Mouse (Mus musculus) heart, postnatal 0 days (tissue): ENCODE results near the gene Rdm1. TPM values are rescaled to one million over a fixed set of nuclear protein-coding genes. Genes with fewer than 3 reads are reported as not detected.
A peak's percentile ranks its signal among the peaks of the same experiment; 100 is the strongest.

Source experiments
- ATAC-seq: fragments of 200-750 bp; cut with Nextera tagmentation; 2 replicates; pipeline ENCODE4 v1.8.0; 2017; ENCODE audit warnings: low read depth, moderate number of reproducible peaks, moderate library complexity; ENCODE audit not compliant: insufficient read depth
- DNase-seq: peaks from one replicate; pipeline ENCODE4 v3.0.0-alpha.2; 2016; ENCODE audit warnings: low spot score
- H3K27ac ChIP-seq: fragments of 300-500 bp; sonication (generic); 2 replicates; pipeline ENCODE4 v1.5.1; 2014; ENCODE audit warnings: low read depth, mild to moderate bottlenecking
- H3K27me3 ChIP-seq: fragments of 300-500 bp; sonication (generic); 2 replicates; pipeline ENCODE4 v1.6.1; 2014; ENCODE audit warnings: low read length, mixed read lengths; ENCODE audit not compliant: control insufficient read depth, insufficient read depth
- H3K36me3 ChIP-seq: fragments of 300-500 bp; sonication (generic); replicated peaks from 2 replicates; pipeline ENCODE4 v1.6.1; 2014; ENCODE audit warnings: low read length, mixed read lengths; ENCODE audit not compliant: control insufficient read depth, insufficient read depth
- H3K4me1 ChIP-seq: fragments of 300-500 bp; sonication (generic); 2 replicates; pipeline ENCODE4 v1.6.1; 2014; ENCODE audit warnings: antibody characterized with exemption; ENCODE audit not compliant: control insufficient read depth, insufficient read depth
- H3K4me2 ChIP-seq: fragments of 300-500 bp; sonication (generic); 2 replicates; pipeline ENCODE4 v1.6.1; 2014; ENCODE audit warnings: low read depth, mild to moderate bottlenecking, low read length, moderate library complexity
- H3K4me3 ChIP-seq: fragments of 300-500 bp; sonication (generic); 2 replicates; pipeline ENCODE4 v1.5.1; 2014; ENCODE audit warnings: low read depth, low read length
- H3K9ac ChIP-seq: fragments of 300-500 bp; sonication (generic); replicated peaks from 2 replicates; pipeline ENCODE4 v1.6.1; 2014; ENCODE audit warnings: low read depth, low read length, mixed read lengths
- H3K9me3 ChIP-seq: fragments of 300-500 bp; sonication (generic); replicated peaks from 2 replicates; pipeline ENCODE4 v1.6.1; 2016; ENCODE audit warnings: low read length; ENCODE audit not compliant: control insufficient read depth
- CTCF ChIP-seq: IDR thresholded peaks from 2 replicates; pipeline ENCODE4 v1.5.1; 2016; ENCODE audit warnings: antibody characterized with exemption, control low read depth, low read depth
- EP300 ChIP-seq: IDR thresholded peaks from 2 replicates; pipeline ENCODE4 v1.6.1; 2016; ENCODE audit warnings: antibody characterized with exemption, low read depth
- WGBS: fragments of 180-500 bp; shearing (Covaris S2); extraction: QIAGEN DNeasy Blood & Tissue Kit; methylation state at CpG from one replicate; pipeline ENCODE4 v1.1.7; 2014; 5-methylcytosine and 5-hydroxymethylcytosine counted together
- polyA plus RNA-seq: library from polyadenylated mRNA; unstranded; fragments of >200 nt; fragmentation: Nextera tagmentation; extraction: Ambion mirVana; gene quantifications from 2 replicates; pipeline ENCODE4 v1.2.1, GENCODE M21; 2015
- total RNA-seq: library from RNA; depleted of rRNA; stranded (reverse); fragments of >200 nt; gene quantifications from 2 replicates; pipeline ENCODE4 v1.2.3, GENCODE M21; 2014; ENCODE audit warnings: low replicate concordance

The Rdm1 gene
- total and polyA plus RNA-seq, 2 experiments from 2014 or later: 38.1 to 44.5 TPM

DNA sequence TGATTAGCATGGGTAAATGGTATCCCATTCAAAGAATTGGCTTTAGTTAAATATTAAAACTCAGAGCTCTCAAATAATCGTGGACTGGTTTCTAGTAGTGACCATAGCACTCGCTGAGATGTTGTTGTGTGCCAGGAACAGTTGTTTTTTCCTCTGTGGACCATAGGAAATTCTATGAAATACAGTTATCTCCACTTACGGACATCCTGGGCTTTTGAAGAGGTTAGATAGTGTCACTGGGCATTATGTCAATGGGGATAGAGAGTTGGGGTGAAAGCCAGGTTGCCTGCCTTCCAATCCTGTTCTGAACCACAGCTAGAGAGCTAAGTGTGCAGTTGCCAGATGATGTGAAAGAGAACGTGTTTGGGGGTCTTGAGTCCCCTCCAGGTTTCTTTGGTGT is 41.2 kb upstream of the Rdm1 start:
- Histone ChIP-seq H3K9ac (no peak overlapping the region), H3K27me3 (no peaks in the 10 kb centered on the region), H3K9me3 (no peaks in the 10 kb centered on the region), H3K4me1 (peaks cover 5% of the 10 kb centered on the region), H3K36me3 (peaks cover 12% of the 10 kb centered on the region), H3K4me3 (no peak overlapping the region), H3K4me2 (no peak overlapping the region), H3K27ac (no peak overlapping the region)
- no peak for ATAC-seq
- no peak for DNase-seq
- WGBS: 61% methylated on average over 4 of the region's 4 CpGs
- TF ChIP-seq CTCF: no peak
- no peak for TF ChIP-seq EP300

DNA sequence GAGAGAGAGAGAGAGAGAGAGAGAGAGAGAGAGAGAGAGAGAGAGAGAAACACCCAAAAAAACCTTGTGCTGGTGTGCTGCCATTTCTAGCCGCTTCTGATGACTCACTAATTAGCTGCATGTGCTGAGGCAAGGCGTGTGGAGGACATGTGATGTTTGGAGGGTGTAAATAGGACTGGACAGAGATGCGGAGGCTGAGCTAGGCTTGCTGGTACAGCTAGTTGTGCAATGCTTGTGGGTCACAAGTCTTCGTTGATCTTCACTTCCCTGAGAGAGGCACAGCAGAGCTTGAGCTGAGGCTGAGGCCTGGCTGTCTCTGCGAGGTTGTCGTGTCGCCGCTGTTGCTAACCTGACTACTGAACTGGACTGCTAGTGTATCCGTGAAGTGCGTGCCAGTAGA is 39.3 kb upstream of the Rdm1 start:
- TF ChIP-seq CTCF (no peak), EP300 (no peak)
- H3K4me1 ChIP-seq: peaks cover under 1% of the 10 kb centered on the region; the same call in 1 of the 2 replicates
- H3K4me3 ChIP-seq: no peak overlapping the region
- H3K4me2 ChIP-seq: no peak overlapping the region
- no peak overlapping the region for H3K9ac ChIP-seq
- no peak overlapping the region for H3K27ac ChIP-seq
- no peaks in the 10 kb centered on the region for H3K9me3 ChIP-seq
- ATAC-seq (no peak), DNase-seq (no peak)
- H3K36me3 ChIP-seq: peaks cover 11% of the 10 kb centered on the region; the same call in 1 of the 2 replicates
- WGBS: 80% methylated on average over 10 of the region's 10 CpGs
- H3K27me3 ChIP-seq: no peaks in the 10 kb centered on the region

DNA sequence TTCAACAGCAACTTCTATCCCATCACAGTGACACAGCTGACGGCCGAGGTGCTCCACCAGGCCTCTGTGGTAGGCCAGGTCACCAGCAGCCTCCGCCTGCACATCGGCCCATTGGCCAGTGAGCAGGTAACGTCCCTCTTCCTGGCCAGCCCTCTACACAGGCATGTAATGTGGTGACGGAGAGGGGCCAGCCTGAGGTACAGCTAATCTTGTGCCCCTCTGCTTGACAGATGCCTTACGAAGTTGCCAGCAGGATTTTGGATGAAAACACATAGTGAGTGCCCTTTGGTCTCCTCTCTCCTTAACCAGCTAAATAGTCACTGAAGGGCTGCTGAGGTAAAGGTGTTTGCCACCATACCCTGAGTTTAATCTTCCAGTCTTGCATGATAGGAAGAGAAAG is 38.1 kb upstream of the Rdm1 start:
- TF ChIP-seq EP300 (no peak), CTCF (no peak)
- DNase-seq (no peak), ATAC-seq (no peak)
- 90% methylated on average over 7 of the region's 7 CpGs for WGBS
- no peaks in the 10 kb centered on the region for H3K4me1 ChIP-seq
- H3K9me3 ChIP-seq: no peaks in the 10 kb centered on the region
- no peak overlapping the region for H3K9ac ChIP-seq
- peaks cover 11% of the 10 kb centered on the region; the same call in 1 of the 2 replicates for H3K36me3 ChIP-seq
- H3K4me2 ChIP-seq: no peak overlapping the region
- no peak overlapping the region for H3K4me3 ChIP-seq
- H3K27me3 ChIP-seq: no peaks in the 10 kb centered on the region
- no peak overlapping the region for H3K27ac ChIP-seq

DNA sequence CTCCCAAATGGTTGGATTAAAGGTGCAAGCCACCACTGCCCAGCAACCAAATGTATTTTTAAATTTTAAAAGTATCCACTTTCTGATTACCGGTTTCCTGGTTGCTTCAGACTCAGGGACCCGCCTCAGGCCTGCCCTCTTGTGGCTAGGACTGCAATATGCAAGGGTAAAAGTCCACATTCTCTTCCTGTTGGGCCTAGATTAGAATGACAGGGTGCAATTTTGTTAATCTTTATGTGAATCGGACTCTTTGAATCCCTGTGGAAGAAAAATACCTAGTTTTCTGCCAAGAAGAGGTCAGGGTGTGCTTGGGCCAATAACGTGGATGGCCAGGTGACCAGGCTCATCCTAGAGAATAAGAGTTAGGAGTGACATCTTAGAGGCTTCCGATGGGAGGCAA is 37.6 kb upstream of the Rdm1 start:
- DNase-seq: peak; percentile 46
- Histone ChIP-seq H3K27ac (no peak overlapping the region), H3K4me2 (no peak overlapping the region), H3K36me3 (peaks cover 11% of the 10 kb centered on the region; the same call in 1 of the 2 replicates), H3K9me3 (no peaks in the 10 kb centered on the region), H3K9ac (no peak overlapping the region), H3K4me3 (no peak overlapping the region), H3K27me3 (no peaks in the 10 kb centered on the region), H3K4me1 (no peaks in the 10 kb centered on the region)
- TF ChIP-seq EP300: no peak
- peak; percentile 65 for TF ChIP-seq CTCF
- no peak for ATAC-seq
- 26% methylated on average over 5 of the region's 5 CpGs for WGBS

DNA sequence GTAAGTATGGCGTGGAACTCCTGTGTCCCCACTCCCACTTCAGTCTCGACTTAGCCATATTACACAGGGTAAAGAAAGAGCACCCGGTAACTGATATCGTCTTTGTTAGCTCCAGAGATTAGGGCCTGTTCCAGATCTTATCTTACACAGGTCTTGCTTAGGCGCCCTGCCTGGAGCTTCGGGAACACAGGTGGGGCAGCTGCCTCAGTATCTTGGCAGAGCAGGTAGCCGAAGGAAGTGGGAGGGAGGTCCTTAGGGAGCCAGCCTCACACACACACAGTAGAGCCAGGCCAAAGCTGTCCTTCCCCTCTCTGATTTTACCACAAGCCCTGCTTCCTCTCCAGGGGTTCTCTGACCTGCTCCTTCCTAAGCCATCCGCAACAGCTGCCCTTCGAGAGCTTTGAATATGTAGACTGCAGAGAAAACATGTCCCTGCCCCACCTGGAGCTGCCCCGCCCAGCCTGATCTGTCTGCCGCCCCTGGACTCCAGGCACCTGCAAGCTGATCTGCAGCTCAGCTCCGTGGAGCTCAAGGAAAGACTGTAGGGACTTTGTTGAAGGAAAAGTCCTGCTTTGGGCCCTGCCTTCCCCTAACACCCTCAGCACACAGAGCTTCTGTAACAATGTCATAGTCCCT is 36.9 kb upstream of the Rdm1 start:
- ATAC-seq (no peak), DNase-seq (no peak)
- Histone ChIP-seq H3K27ac (no peak overlapping the region), H3K36me3 (peaks cover 11% of the 10 kb centered on the region; the same call in 1 of the 2 replicates), H3K9ac (no peak overlapping the region), H3K4me1 (no peaks in the 10 kb centered on the region), H3K4me3 (no peak overlapping the region), H3K27me3 (no peaks in the 10 kb centered on the region), H3K4me2 (no peak overlapping the region), H3K9me3 (no peaks in the 10 kb centered on the region)
- 77% methylated on average over 12 of the region's 12 CpGs for WGBS
- TF ChIP-seq CTCF: no peak
- TF ChIP-seq EP300: no peak

DNA sequence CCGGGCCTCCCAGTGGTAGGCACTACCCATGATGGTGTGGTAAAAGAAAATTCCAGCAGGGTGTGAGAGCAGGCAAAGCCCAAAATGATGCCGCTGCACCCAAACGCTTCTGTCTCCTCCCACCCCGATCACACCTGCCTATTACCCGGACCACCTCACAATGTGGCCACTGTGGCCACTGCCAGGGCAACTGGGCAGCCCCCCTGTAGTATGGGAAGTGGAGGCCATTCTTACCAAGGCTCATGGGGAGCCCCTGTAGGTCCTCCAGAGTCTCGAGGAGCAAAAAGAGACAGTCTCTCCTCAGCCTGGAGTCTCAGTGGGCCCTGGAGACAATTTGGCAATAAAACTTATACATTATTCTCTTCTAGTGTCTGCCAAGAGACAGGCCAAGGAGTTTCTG is 27.8 kb upstream of the Rdm1 start, which contains the start of gene Gm11634:
Gene Gm11634 (minus strand): TSS at position 101 of the 400 bp plus-strand sequence.
- 67% methylated on average over 6 of the region's 6 CpGs for WGBS

More for the DNA sequence above, 27.8 kb upstream of the Rdm1 start, which contains the start of gene Gm11634:
- no peak within 1 kb of the TSS for H3K4me2 ChIP-seq
- no peaks in the 10 kb centered on the region for H3K4me1 ChIP-seq
- H3K9ac ChIP-seq: no peak within 1 kb of the TSS
- no peak within 1 kb of the TSS for H3K27ac ChIP-seq
- no peak for TF ChIP-seq CTCF
- TF ChIP-seq EP300: no peak
- DNase-seq (no peak), ATAC-seq (no peak)
- no peaks in the 10 kb centered on the region for H3K9me3 ChIP-seq
- no peaks in the 10 kb centered on the region for H3K27me3 ChIP-seq
- no peak within 1 kb of the TSS for H3K4me3 ChIP-seq
- no peaks in the 10 kb centered on the region for H3K36me3 ChIP-seq
